Mouse (Mus musculus) liver, adult 2 months (tissue): ENCODE results near the gene Sun1. TPM values are rescaled to one million over a fixed set of nuclear protein-coding genes. Genes with fewer than 3 reads are reported as not detected.

ENCODE experiments used
- DNase-seq: peaks from one replicate; pipeline ENCODE4 v3.0.0-alpha.2; 2011; ENCODE audit warnings: low read depth, low spot score; ENCODE audit errors: extremely low read depth
- H3K27ac ChIP-seq: fragments of 200-500 bp; replicated peaks from 2 replicates; pipeline ENCODE4 v1.5.1; 2012; ENCODE audit warnings: low read depth, mild to moderate bottlenecking, control low read depth, inconsistent platforms, low read length; ENCODE audit not compliant: insufficient read depth
- H3K27me3 ChIP-seq: fragments of 200-500 bp; 2 replicates; pipeline ENCODE4 v1.6.1; 2012; ENCODE audit warnings: mild to moderate bottlenecking, moderate library complexity, low read length, inconsistent platforms; ENCODE audit not compliant: control insufficient read depth, insufficient read depth
- H3K36me3 ChIP-seq: fragments of 200-500 bp; 2 replicates; pipeline ENCODE4 v1.6.1; 2012; ENCODE audit warnings: low read length, inconsistent platforms; ENCODE audit not compliant: control insufficient read depth, insufficient read depth
- H3K4me1 ChIP-seq: fragments of 200-500 bp; 2 replicates; pipeline ENCODE4 v1.6.1; 2011; ENCODE audit warnings: low read length; ENCODE audit not compliant: control insufficient read depth, insufficient read depth
- H3K4me3 ChIP-seq: fragments of 200-500 bp; 2 replicates; pipeline ENCODE4 v1.5.1; 2011; ENCODE audit warnings: low read depth, mild to moderate bottlenecking, control low read depth, low read length, moderate library complexity; ENCODE audit not compliant: insufficient read depth
- H3K79me2 ChIP-seq: fragments of 200-500 bp; 2 replicates; pipeline ENCODE4 v1.6.1; 2012; ENCODE audit warnings: inconsistent platforms, mild to moderate bottlenecking, low read length, moderate library complexity; ENCODE audit not compliant: control insufficient read depth, insufficient read depth
- H3K9ac ChIP-seq: fragments of 200-500 bp; 2 replicates; pipeline ENCODE4 v1.6.1; 2012; ENCODE audit warnings: low read depth, mild to moderate bottlenecking, control low read depth, inconsistent platforms, low read length
- CTCF ChIP-seq: fragments of 200-500 bp; IDR thresholded peaks from 2 replicates; pipeline ENCODE4 v1.5.1; 2011; ENCODE audit warnings: low read depth, low read length, control low read depth
- POLR2A ChIP-seq: fragments of 200-500 bp; IDR thresholded peaks from 2 replicates; pipeline ENCODE4 v1.6.1; 2011; ENCODE audit warnings: low read length, control low read depth; ENCODE audit not compliant: insufficient read depth; ENCODE audit errors: extremely low read depth
- WGBS: fragments of 180-500 bp; shearing (Covaris S2); methylation state at CpG from one replicate; pipeline ENCODE4 v1.1.7; 2018; 5-methylcytosine and 5-hydroxymethylcytosine counted together
- polyA plus RNA-seq: library from polyadenylated mRNA; depleted of rRNA; stranded (reverse); fragments of >200 nt; gene quantifications from 2 replicates; pipeline ENCODE4 v1.2.3, GENCODE M21; 2012
- total RNA-seq: library from RNA; depleted of rRNA; stranded (reverse); fragments of >200 nt; gene quantifications from 2 replicates; pipeline ENCODE4 v1.2.3, GENCODE M21; 2014

The Sun1 gene
- total and polyA plus RNA-seq, 2 experiments = 8.8 to 15.6 TPM

DNA sequence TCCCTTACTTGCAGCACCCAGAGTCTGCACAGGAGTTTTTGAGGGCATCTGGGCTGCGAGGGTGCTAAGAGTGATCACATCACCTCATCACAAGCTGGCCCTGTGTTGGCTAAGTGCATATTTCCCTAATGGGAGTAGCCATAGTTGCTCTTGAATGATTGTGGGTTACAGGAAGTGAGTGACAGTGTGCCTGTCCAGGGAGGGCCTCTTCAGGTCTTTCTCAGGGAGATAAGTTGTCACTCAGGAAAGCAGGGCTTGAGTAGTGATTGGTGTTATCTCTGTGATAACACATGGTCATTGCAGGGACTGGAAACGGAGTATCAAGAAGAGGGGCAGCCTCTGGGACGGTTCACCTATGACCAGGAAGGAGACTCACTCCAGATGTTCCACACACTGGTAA is 47.3 kb downstream of the Sun1 start:
- peaks cover 21% of the 10 kb centered on the region for H3K36me3 ChIP-seq
- DNase-seq = no peak

DNA sequence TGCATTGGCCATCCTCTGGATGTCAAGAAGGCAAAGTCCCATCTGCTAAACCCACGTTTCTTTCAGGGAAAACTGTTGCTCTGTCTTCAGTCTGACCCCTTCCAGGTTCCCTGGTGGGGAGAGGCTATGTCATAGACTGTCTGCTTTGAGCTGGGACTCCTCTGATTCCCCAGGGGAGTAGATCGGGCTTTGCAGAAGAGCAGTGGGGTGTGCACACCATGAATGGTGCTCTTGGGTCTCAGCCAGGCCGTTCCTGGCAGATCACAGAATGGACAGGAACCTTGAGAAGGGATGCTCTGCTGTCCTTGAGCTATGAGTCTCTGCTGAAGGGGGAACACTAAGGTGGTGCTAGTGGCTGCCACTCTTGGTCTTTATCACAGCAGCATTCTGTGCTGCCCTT is 48.4 kb downstream of the Sun1 start:
- Histone ChIP-seq H3K36me3 (peaks cover 15% of the 10 kb centered on the region), H3K79me2 (no peaks in the 10 kb centered on the region), H3K9ac (no peak overlapping the region), H3K4me1 (peaks cover 7% of the 10 kb centered on the region; the same call in 1 of the 2 replicates), H3K27me3 (no peaks in the 10 kb centered on the region), H3K27ac (no peak overlapping the region), H3K4me3 (no peak overlapping the region)
- WGBS = 83% methylated on average over 3 of the region's 3 CpGs
- TF ChIP-seq CTCF (no peak), POLR2A (no peak)
- DNase-seq = no peak

More for the DNA sequence above, 47.3 kb downstream of the Sun1 start:
- no peak overlapping the region for H3K9ac ChIP-seq
- H3K4me3 ChIP-seq = no peak overlapping the region
- H3K27ac ChIP-seq = no peak overlapping the region
- no peaks in the 10 kb centered on the region for H3K79me2 ChIP-seq
- H3K4me1 ChIP-seq = peaks cover 2% of the 10 kb centered on the region; the same call in 1 of the 2 replicates
- TF ChIP-seq CTCF (no peak), POLR2A (no peak)
- H3K27me3 ChIP-seq = no peaks in the 10 kb centered on the region
- 77% methylated on average over 3 of the region's 3 CpGs for WGBS

DNA sequence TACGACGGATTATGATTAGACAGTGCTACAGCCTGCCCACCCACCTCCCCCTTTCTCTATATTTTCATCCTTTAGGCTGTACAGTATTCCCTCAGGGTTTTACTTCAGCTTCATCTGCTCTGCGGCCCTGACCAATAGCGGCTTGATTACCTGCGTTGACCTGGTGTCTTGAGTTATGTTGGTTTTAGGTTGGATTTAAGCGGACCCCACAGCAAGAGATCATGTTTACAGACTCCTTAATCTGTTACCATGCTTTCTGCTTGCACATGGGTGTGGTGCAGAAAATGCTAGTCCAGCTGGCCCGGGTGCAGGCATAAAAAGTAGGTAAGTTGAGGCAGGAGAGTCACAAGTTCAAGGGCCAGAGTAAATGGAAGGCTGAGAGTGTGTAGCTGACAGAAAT is 50.8 kb downstream of the Sun1 start:
- 90% methylated on average over 7 of the region's 7 CpGs for WGBS
- TF ChIP-seq POLR2A = no peak
- no peak for TF ChIP-seq CTCF
- Histone ChIP-seq H3K27me3 (no peaks in the 10 kb centered on the region), H3K36me3 (peaks cover 7% of the 10 kb centered on the region), H3K27ac (no peak overlapping the region), H3K4me3 (no peak overlapping the region), H3K79me2 (peaks cover 12% of the 10 kb centered on the region; the same call in 1 of the 2 replicates), H3K9ac (no peak overlapping the region), H3K4me1 (peaks cover 22% of the 10 kb centered on the region)
- no peak for DNase-seq

DNA sequence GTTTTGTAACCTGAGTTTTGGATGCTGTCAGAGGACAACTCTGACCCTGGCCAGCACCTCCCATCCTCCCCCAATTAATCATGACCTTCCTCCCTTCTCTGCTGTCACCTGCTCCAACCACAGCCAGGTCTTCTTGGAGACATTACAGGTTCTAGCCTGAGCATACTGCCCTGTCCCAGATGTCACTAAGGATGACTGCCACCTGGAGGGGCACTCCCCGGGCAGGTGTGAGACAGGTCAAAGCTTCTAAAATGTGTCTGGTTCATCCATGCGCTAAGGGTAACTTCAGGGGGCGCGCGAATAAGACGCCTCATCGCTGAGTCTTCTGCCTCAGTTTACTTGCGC is 51.3 kb downstream of the Sun1 start:
- Histone ChIP-seq H3K27ac (peak overlapping the region; percentile 51), H3K9ac (peak overlapping the region; percentile 31), H3K27me3 (no peaks in the 10 kb centered on the region), H3K79me2 (peaks cover 12% of the 10 kb centered on the region; the same call in 1 of the 2 replicates), H3K4me1 (peaks cover 26% of the 10 kb centered on the region), H3K4me3 (peak overlapping the region; percentile 29), H3K36me3 (peaks cover 4% of the 10 kb centered on the region)
- DNase-seq = no peak
- under 1% methylated on average over 8 of the region's 8 CpGs for WGBS
- TF ChIP-seq POLR2A (no peak), CTCF (no peak)

DNA sequence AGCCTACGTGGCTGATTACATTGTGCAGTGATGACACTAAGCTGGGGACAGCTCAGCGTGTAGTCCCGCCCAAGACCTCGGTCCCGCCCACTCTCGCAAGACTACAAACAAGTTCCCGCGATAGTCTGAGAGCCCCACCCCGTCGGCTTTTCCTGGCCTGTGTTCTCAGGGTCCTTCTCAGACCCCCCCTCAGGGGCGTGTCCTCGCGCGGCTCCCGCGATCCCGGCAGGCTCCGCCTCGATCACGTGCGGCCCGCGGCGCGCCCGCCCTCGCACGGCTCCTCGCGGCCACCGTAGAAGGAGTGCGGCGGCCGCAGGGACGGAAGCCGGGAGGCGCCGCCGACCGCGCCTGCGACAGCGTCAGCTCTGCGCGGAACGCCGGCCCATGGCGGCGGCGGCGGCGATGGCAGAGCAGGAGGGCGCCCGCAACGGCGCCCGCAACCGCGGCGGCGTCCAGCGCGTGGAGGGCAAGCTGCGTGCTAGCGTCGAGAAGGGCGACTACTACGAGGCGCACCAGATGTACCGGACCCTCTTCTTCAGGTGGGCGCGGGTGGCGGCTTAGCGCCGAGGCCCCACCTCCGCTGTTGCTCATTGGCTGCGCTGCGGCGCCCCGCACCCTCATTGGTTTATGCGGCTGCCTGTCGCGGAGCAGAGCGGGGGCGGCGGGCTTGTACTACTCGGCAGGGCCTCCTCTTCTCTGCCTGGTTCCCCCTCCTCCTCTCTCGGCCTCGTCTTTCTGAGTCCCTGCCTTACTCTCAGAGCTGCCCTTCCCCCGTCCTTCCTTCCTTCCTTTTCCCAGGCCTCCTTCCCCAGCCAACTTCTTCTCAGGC is 51.9 kb downstream of the Sun1 start, which contains the start of gene Get4:
Gene Get4, plus strand, starts transcription at position 244 of the 829 bp plus-strand sequence.
- H3K79me2 ChIP-seq = peaks cover 12% of the 10 kb centered on the region; the same call in 1 of the 2 replicates
- H3K27me3 ChIP-seq = no peaks in the 10 kb centered on the region
- peak within 1 kb of the TSS; percentile 68 for H3K27ac ChIP-seq
- H3K4me3 ChIP-seq = peak within 1 kb of the TSS; percentile 71
- H3K9ac ChIP-seq = peak within 1 kb of the TSS; percentile 82
- TF ChIP-seq POLR2A (0 out of 2 replicates have a peak, but pooled peaks have one; percentile 48), CTCF (no peak)
- peaks cover 2% of the 10 kb centered on the region; the same call in 1 of the 2 replicates for H3K36me3 ChIP-seq
- H3K4me1 ChIP-seq = peaks cover 31% of the 10 kb centered on the region
- peak; percentile 94 for DNase-seq
- under 1% methylated on average over 90 of the region's 90 CpGs for WGBS

DNA sequence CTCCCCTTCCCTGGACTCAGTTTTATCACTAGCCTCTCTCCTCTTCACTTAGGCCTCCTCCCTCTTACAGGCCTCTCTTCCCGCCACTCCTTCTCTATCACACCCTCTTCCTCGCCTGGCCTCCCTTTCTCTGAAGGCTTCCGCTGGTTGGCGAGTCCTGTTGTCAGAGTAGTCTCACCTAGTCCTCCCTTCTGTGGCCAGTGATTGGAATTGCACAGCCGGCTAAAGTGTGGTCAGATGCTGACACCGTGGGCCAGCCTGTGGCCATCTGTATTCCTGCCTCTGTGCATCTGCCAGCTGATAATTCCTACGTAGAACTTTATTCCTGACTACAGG is 52.4 kb downstream of the Sun1 start:
- 0 out of 2 replicates have a peak, but pooled peaks cover 1% of the 10 kb centered on the region for H3K36me3 ChIP-seq
- H3K79me2 ChIP-seq = peaks cover 12% of the 10 kb centered on the region; the same call in 1 of the 2 replicates
- H3K4me1 ChIP-seq = peaks cover 32% of the 10 kb centered on the region
- no peaks in the 10 kb centered on the region for H3K27me3 ChIP-seq
- TF ChIP-seq CTCF (no peak), POLR2A (no peak)
- WGBS = 2% methylated on average over 7 of the region's 7 CpGs
- no peak for DNase-seq
- peak overlapping the region; percentile 82 for H3K9ac ChIP-seq
- H3K4me3 ChIP-seq = peak overlapping the region; percentile 71
- peak overlapping the region; percentile 68 for H3K27ac ChIP-seq
